Mouse (Mus musculus) liver, embryonic 16.5 days (tissue): Measurements from ENCODE around the gene Scrg1. TPM values are rescaled to one million over a fixed set of nuclear protein-coding genes. Genes with fewer than 3 reads are reported as not detected.

Experiments used
- polyA plus RNA-seq: library from polyadenylated mRNA; unstranded; fragments of >200 nt; fragmentation: Nextera tagmentation; extraction: Ambion mirVana; gene quantifications from 2 replicates; pipeline ENCODE4 v1.2.1, GENCODE M21; 2015

The Scrg1 gene
- polyA plus RNA-seq, 1 experiment from 2014 or later = 0.54 TPM

Other genes with a start within 250 kb of the Scrg1 start
- gene Hand2, start 134.9 kb upstream of the Scrg1 start, polyA plus RNA-seq = 0.42 and 0.58 TPM in 2 replicates
- 9.6 and 10.8 TPM in 2 replicates for gene Sap30, start 31.9 kb downstream of the Scrg1 start, polyA plus RNA-seq
- gene Hmgb2, start 56.0 kb downstream of the Scrg1 start, polyA plus RNA-seq = 226 and 279 TPM in 2 replicates
- 3.5 and 3.7 TPM in 2 replicates for gene Galnt7, start 197.1 kb downstream of the Scrg1 start, polyA plus RNA-seq